Mouse (Mus musculus): ENCODE measurements around the gene Pcca. TPM values are rescaled to one million over a fixed set of nuclear protein-coding genes. Genes with fewer than 3 reads are reported as not detected.

Gene Pcca
- total RNA-seq, 1 experiment = 12.3 TPM

DNA sequence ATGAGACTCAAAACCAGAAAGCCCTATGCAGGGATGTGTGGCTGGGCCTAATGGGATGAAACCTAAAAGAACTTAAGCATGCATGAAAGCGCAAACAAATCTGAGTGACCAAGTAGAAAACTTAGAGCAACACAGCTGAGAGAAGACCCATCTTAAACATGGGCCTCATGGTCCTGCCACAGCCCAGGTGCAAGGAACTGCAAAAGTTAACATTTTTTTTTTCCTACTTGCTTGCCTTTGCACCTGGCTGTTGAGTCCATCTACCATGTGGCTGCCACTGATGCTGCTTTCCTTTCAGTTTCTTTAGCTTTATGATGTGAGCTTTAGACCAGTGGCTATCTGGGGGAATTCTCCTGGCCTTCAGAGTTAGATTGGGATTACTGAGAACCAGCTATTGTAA, 383.6 kb downstream of the Pcca start:
- in situ Hi-C loops (cut with MboI; ENCODE audit: low sequenced_read_pairs in 2 of 2, unreplicated experiment in 2 of 2) = no loop called here

DNA sequence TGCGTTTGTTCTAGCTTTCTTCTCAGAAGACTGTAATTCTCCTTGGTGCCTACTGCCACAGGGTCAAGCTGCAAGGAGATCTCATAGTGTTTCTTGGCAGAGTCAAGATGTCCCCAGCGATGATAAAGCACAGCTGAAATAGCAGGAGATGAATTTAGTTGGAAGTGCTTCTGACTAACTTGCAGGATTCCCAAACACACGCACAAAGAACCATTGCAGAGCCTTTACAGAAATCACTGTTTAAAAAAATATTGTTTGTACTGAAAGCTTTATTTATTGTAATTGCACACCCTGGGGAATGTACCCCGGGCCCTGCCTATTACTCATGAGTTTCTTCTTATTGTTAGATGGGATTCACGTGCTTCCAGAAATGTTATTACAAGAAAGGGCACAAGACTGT, 385.9 kb downstream of the Pcca start:
- Histone ChIP-seq H3K9me3 (ENCODE audit: control insufficient read depth, insufficient read depth, low read depth, low read length) (no peaks in the 10 kb centered on the region), H3K36me3 (ENCODE audit: control insufficient read depth, insufficient read depth, low read length, poor library complexity, severe bottlenecking) (no peaks in the 10 kb centered on the region), H3K4me1 (ENCODE audit: control insufficient read depth in 2 of 2, insufficient read depth in 2 of 2, low read length in 2 of 2, poor library complexity in 1 of 2) (no peaks in the 10 kb centered on the region), H3K4me3 (ENCODE audit: insufficient read depth in 1 of 2, low read depth in 1 of 2, low read length in 2 of 2, poor library complexity in 1 of 2, severe bottlenecking in 1 of 2) (no peak overlapping the region), H3K9ac (ENCODE audit: insufficient read depth, low read depth, low read length, poor library complexity, severe bottlenecking) (no peak overlapping the region), H3K27ac (ENCODE audit: insufficient read depth, low read depth, low read length, poor library complexity, severe bottlenecking) (no peak overlapping the region)
- no peak for DNase-seq (ENCODE audit: low read depth, low spot score)
- no peak for TF ChIP-seq MAFK (IDR thresholded peaks at IDR 0.05; ENCODE audit: insufficient read depth, low read depth, low read length)
- TF ChIP-seq ZNF384 (IDR thresholded peaks at IDR 0.05; ENCODE audit: low read depth, low read length) = no peak
- no peak for TF ChIP-seq ZC3H11A (IDR thresholded peaks at IDR 0.05; ENCODE audit: borderline replicate concordance, low read depth, low read length)
- TF ChIP-seq HCFC1 (IDR thresholded peaks at IDR 0.05; ENCODE audit: borderline replicate concordance, insufficient read depth, low read length) = no peak
- no peak for TF ChIP-seq CHD2 (IDR thresholded peaks at IDR 0.05; ENCODE audit: low read depth, low read length)
- in situ Hi-C loops (cut with MboI; ENCODE audit: low sequenced_read_pairs in 2 of 2, unreplicated experiment in 2 of 2) = no loop called here

More for the DNA sequence above, 383.6 kb downstream of the Pcca start:
- TF ChIP-seq MAFK (IDR thresholded peaks at IDR 0.05; ENCODE audit: insufficient read depth, low read depth, low read length) = no peak
- TF ChIP-seq ZNF384 (IDR thresholded peaks at IDR 0.05; ENCODE audit: low read depth, low read length) = no peak
- TF ChIP-seq HCFC1 (IDR thresholded peaks at IDR 0.05; ENCODE audit: borderline replicate concordance, insufficient read depth, low read length) = no peak
- TF ChIP-seq CHD2 (IDR thresholded peaks at IDR 0.05; ENCODE audit: low read depth, low read length) = no peak
- no peak for TF ChIP-seq ZC3H11A (IDR thresholded peaks at IDR 0.05; ENCODE audit: borderline replicate concordance, low read depth, low read length)
- no peak for DNase-seq (ENCODE audit: low read depth, low spot score)
- no peak overlapping the region for H3K27ac ChIP-seq (ENCODE audit: insufficient read depth, low read depth, low read length, poor library complexity, severe bottlenecking)
- H3K4me3 ChIP-seq (ENCODE audit: insufficient read depth in 1 of 2, low read depth in 1 of 2, low read length in 2 of 2, poor library complexity in 1 of 2, severe bottlenecking in 1 of 2) = no peak overlapping the region
- H3K9ac ChIP-seq (ENCODE audit: insufficient read depth, low read depth, low read length, poor library complexity, severe bottlenecking) = no peak overlapping the region
- no peaks in the 10 kb centered on the region for H3K9me3 ChIP-seq (ENCODE audit: control insufficient read depth, insufficient read depth, low read depth, low read length)
- H3K36me3 ChIP-seq (ENCODE audit: control insufficient read depth, insufficient read depth, low read length, poor library complexity, severe bottlenecking) = no peaks in the 10 kb centered on the region
- no peaks in the 10 kb centered on the region; a peak in 1 of 4 replicates for H3K4me1 ChIP-seq (ENCODE audit: control insufficient read depth in 2 of 2, insufficient read depth in 2 of 2, low read length in 2 of 2, poor library complexity in 1 of 2)

DNA sequence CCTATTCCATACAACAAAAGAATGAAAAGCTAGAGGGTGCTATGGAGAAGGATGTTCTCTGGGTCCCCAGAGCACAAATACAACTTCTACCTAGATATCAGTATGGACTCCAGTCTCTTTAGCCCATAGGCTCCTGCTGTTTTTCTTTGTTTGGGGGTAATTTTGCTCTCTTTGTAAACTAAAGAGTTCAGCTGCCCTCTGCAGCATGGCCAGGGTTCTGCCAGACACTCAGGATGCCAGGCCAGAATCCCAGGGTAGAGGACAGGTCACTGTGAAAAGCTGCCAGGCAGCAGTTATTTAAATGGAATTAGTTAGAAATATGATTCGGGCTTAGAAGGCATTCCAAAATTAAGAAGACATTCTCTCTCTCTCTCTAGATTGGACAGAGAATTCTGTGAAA, 402.3 kb downstream of the Pcca start:
- Histone ChIP-seq H3K27ac (ENCODE audit: insufficient read depth, low read depth, low read length, poor library complexity, severe bottlenecking) (no peak overlapping the region), H3K9me3 (ENCODE audit: control insufficient read depth, insufficient read depth, low read depth, low read length) (no peaks in the 10 kb centered on the region), H3K4me1 (ENCODE audit: control insufficient read depth in 2 of 2, insufficient read depth in 2 of 2, low read length in 2 of 2, poor library complexity in 1 of 2) (no peaks in the 10 kb centered on the region), H3K4me3 (ENCODE audit: insufficient read depth in 1 of 2, low read depth in 1 of 2, low read length in 2 of 2, poor library complexity in 1 of 2, severe bottlenecking in 1 of 2) (no peak overlapping the region), H3K9ac (ENCODE audit: insufficient read depth, low read depth, low read length, poor library complexity, severe bottlenecking) (no peak overlapping the region), H3K36me3 (ENCODE audit: control insufficient read depth, insufficient read depth, low read length, poor library complexity, severe bottlenecking) (no peaks in the 10 kb centered on the region)
- in situ Hi-C loops (cut with MboI; ENCODE audit: low sequenced_read_pairs in 2 of 2, unreplicated experiment in 2 of 2) = no loop called here
- TF ChIP-seq CHD2 (IDR thresholded peaks at IDR 0.05; ENCODE audit: low read depth, low read length) (no peak), MAFK (IDR thresholded peaks at IDR 0.05; ENCODE audit: insufficient read depth, low read depth, low read length) (no peak), ZC3H11A (IDR thresholded peaks at IDR 0.05; ENCODE audit: borderline replicate concordance, low read depth, low read length) (no peak), HCFC1 (IDR thresholded peaks at IDR 0.05; ENCODE audit: borderline replicate concordance, insufficient read depth, low read length) (no peak), ZNF384 (IDR thresholded peaks at IDR 0.05; ENCODE audit: low read depth, low read length) (no peak)
- DNase-seq (ENCODE audit: low read depth, low spot score) = no peak

Other genes starting within 250 kb of the Pcca start
- 0.21 and 0.31 TPM in 2 replicates for gene Gm5089, start 83.2 kb upstream of the Pcca start, total RNA-seq (2012; rRNA removed)
- 15.2 and 29.7 TPM in 2 replicates for gene Zic5, start 68.6 kb upstream of the Pcca start, total RNA-seq (2012; rRNA removed)
- gene Zic2, start 58.9 kb upstream of the Pcca start, total RNA-seq (2012; rRNA removed) = 17.3 and 22.1 TPM in 2 replicates
- gene Gm10837, start 43.7 kb upstream of the Pcca start, total RNA-seq (2012; rRNA removed) = not detected in 2 replicates

Measured in ES-E14 (cell line).